10 mouse cellular contexts compared by ENCODE assay signal in genomic region chr10:18525726-18526125, GRCm38 (mm10). TPM values are rescaled to one million over a fixed set of nuclear protein-coding genes. Genes with fewer than 3 reads are reported as not detected.
DNase-seq lines count a peak whose midpoint lies in the region; ATAC-seq and TF ChIP-seq lines count a peak whose summit lies in the region.
"Had no signal": no experiment of that assay in that cellular context is flagged by ENCODE, and none has a peak within 500 bp of the region (broad histone marks: within the 10 kb centered on the region; RNA-seq: fewer than 3 reads in every experiment).

No protein-coding gene starts in this region.

- no peak overlapping the region for H3K4me2 ChIP-seq in intestine, embryonic 15.5 days (replicated peaks)
- no peak overlapping the region for H3K4me2 ChIP-seq in intestine, postnatal 0 days (replicated peaks; ENCODE audit: low read depth)

- H3K9ac ChIP-seq in intestine, embryonic 15.5 days = no peak overlapping the region
- no peak overlapping the region for H3K9ac ChIP-seq in intestine, postnatal 0 days (ENCODE audit: low read depth, low read length)

- H3K4me3 ChIP-seq in intestine, embryonic 15.5 days (replicated peaks) = no peak overlapping the region
- H3K4me3 ChIP-seq in intestine, postnatal 0 days (ENCODE audit: low read depth, low read length) = no peak overlapping the region
- H3K4me3 ChIP-seq in cortical plate, adult 2 months (ENCODE audit: insufficient read depth, low read length) = peak overlapping the region; percentile 25; the same call in 1 of the 2 replicates
- H3K4me3 ChIP-seq in limb, embryonic 10.5 days = no peak overlapping the region
- H3K4me3 ChIP-seq: erythroblast, embryonic 14.5 days had no signal

- DNase-seq in cerebellum, adult 11 months = peak; percentile 35
- DNase-seq in cerebellum, adult 18-20 months = no peak
- DNase-seq in limb, embryonic 10.5 days (ENCODE audit: low spot score) = no peak
- no peak for DNase-seq in urinary bladder, postnatal 14 days (ENCODE audit: low spot score)
- no peak for DNase-seq in adrenal gland, postnatal 25 days

- 0 out of 2 replicates have a peak, but pooled peaks cover 7% of the 10 kb centered on the region for H3K4me1 ChIP-seq in intestine, embryonic 15.5 days (replicated peaks)
- no peaks in the 10 kb centered on the region for H3K4me1 ChIP-seq in intestine, postnatal 0 days (replicated peaks; ENCODE audit: control insufficient read depth, insufficient read depth, low read length)
- peaks cover 3% of the 10 kb centered on the region; the same call in 1 of the 2 replicates for H3K4me1 ChIP-seq in cortical plate, adult 2 months (ENCODE audit: control insufficient read depth, insufficient read depth, low read length)
- peaks cover 16% of the 10 kb centered on the region for H3K4me1 ChIP-seq in limb, embryonic 10.5 days

- H3K27ac ChIP-seq in intestine, embryonic 15.5 days = no peak overlapping the region
- H3K27ac ChIP-seq in intestine, postnatal 0 days (ENCODE audit: low read depth, low read length) = no peak overlapping the region
- no peak overlapping the region for H3K27ac ChIP-seq in cortical plate, adult 2 months (ENCODE audit: insufficient read depth, low read length)
- H3K27ac ChIP-seq in limb, embryonic 10.5 days = peak overlapping the region; percentile 46; the same call in 1 of the 2 replicates

- WGBS in intestine, embryonic 15.5 days = 56% methylated on average over 9 of the region's 9 CpGs
- WGBS in intestine, postnatal 0 days = 65% methylated on average over 9 of the region's 9 CpGs
- 72% methylated on average over 9 of the region's 9 CpGs for WGBS in limb, embryonic 10.5 days

- ATAC-seq in intestine, embryonic 15.5 days = peak; percentile 39; the same call in 1 of the 2 replicates
- ATAC-seq in intestine, postnatal 0 days = no peak

- H3K36me3 ChIP-seq in intestine, embryonic 15.5 days = peaks cover 8% of the 10 kb centered on the region; the same call in 1 of the 2 replicates
- H3K36me3 ChIP-seq in intestine, postnatal 0 days (ENCODE audit: control insufficient read depth, insufficient read depth) = peaks cover 38% of the 10 kb centered on the region
- peaks cover 37% of the 10 kb centered on the region for H3K36me3 ChIP-seq in limb, embryonic 10.5 days

- H3K9me3 ChIP-seq in intestine, embryonic 15.5 days = no peaks in the 10 kb centered on the region
- no peaks in the 10 kb centered on the region for H3K9me3 ChIP-seq in intestine, postnatal 0 days (ENCODE audit: control insufficient read depth)
- H3K9me3 ChIP-seq in limb, embryonic 10.5 days (replicated peaks) = no peaks in the 10 kb centered on the region

- TF ChIP-seq CTCF in intestine, postnatal 0 days (IDR thresholded peaks at IDR 0.05; ENCODE audit: low read depth) = no peak
- TF ChIP-seq CTCF in cortical plate, adult 2 months (IDR thresholded peaks at IDR 0.05; ENCODE audit: extremely low read depth, insufficient read depth, low read length) = no peak

- TF ChIP-seq POLR2A in cortical plate, adult 2 months (IDR thresholded peaks at IDR 0.05; ENCODE audit: extremely low read depth, insufficient read depth, low read length) = no peak

- H3K27me3 ChIP-seq in intestine, embryonic 15.5 days (replicated peaks) = no peaks in the 10 kb centered on the region
- no peaks in the 10 kb centered on the region for H3K27me3 ChIP-seq in intestine, postnatal 0 days (replicated peaks; ENCODE audit: control insufficient read depth, insufficient read depth, low read length)
- no peaks in the 10 kb centered on the region for H3K27me3 ChIP-seq in limb, embryonic 10.5 days (ENCODE audit: low read depth, poor library complexity, severe bottlenecking)

RNA-seq across cellular contexts. Expression of gene Hebp2, which starts 20.1 kb away (rescaled TPM):
- polyA plus RNA-seq in intestine, embryonic 15.5 days (2015; fragmentation: Nextera tagmentation; extraction: Ambion mirVana) = 7.4 and 9.0 TPM in 2 replicates
- 3.6 and 4.0 TPM in 2 replicates for polyA plus RNA-seq in intestine, postnatal 0 days (2015; fragmentation: Nextera tagmentation; extraction: Ambion mirVana)
- 2.8 and 3.4 TPM in 2 replicates for polyA plus RNA-seq in cortical plate, adult 2 months (2012; rRNA removed)
- polyA plus RNA-seq in limb, embryonic 10.5 days (2016; fragmentation: Nextera tagmentation; extraction: Ambion mirVana) = 19.8 TPM in 2 replicates
- 2.6 and 4.5 TPM in 2 replicates for total RNA-seq in adrenal gland, postnatal 25 days (2021)
- total RNA-seq: neutrophil, adult 5-6 weeks had no signal
- polyA plus RNA-seq: erythroblast, embryonic 14.5 days had no signal
